Mouse (Mus musculus) T-helper 2 cell (primary cell): ENCODE measurements around the gene Rasgrp2.

Source experiments
- in situ Hi-C: fragments of 300-600 bp; cut with MboI, MseI; formaldehyde crosslinking; loops from one replicate; pipeline ENCODE4 v1.15.1; 2025; ENCODE audit warnings: high pct_unique_total_duplicates

The Rasgrp2 gene

DNA sequence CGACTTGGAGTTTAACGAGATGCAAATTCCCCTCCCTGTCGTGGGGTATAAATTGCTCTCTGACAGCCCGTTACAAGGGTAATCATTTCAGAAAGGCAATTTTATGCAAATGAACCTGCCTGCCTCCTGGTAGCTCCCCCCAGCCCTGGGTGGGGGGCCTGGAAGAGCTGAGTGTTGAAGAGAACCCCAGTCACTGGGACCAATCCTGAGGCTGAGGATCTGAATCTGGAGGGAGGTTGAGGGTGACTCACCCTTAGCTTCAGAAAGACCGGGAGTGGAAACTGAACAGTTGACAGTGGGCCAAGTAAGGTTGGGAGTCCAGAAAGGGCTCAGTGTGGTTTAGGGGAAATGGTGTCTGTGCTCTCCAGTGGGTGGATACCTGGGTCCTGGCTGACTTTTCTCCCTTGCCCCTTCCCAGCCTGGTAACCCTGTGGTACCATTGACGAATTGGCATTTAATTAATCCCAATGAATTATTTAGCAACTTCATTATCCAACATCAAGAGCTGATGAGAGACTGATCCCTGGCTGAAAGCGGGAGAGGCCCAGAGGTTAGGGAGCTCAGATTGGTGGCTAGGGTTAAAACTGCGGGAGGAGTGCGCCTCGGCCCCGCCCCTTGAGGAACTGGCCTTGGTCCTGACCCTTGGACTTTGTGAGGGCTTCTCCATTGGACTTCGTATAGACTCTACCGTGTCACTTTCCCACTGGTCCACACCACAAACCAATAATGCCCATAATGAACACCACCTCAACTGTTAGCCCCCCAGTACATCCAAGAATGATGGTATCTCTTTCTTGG, 27.8 kb downstream of the Rasgrp2 start:
- in situ Hi-C loops = no loop called here

- in situ Hi-C loops = no loop called here
Observed at GRCm38 (mm10) chr19:6427653-6428434, 28.7 kb downstream of the Rasgrp2 start.

GRCm38 (mm10) chr19:6428501-6429200, 29.5 kb downstream of the Rasgrp2 start:
- in situ Hi-C loops = no loop called here

DNA sequence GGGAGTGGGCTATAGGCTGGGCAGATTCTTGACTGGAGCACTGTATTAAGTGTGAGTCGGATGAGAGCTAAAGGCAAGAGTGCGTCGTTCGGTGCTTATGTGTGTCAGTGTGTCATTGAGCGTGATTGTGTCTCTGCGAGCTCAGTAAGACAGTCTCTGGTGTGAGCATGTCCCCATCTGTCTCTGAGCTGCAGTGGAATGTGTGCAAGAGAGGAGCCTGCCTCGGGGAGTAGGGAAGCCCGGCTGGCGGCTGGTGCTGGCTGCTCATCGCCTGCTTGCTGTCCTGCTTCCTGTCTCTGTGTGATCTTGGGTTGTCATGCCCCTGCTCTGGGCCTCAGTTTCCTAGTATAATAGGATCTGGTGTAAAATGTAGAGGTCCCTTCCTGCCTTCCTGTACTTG, 43.9 kb downstream of the Rasgrp2 start:
- in situ Hi-C loops = no loop called here

- in situ Hi-C loops = no loop called here
Observed at GRCm38 (mm10) chr19:6445761-6446423, 46.8 kb downstream of the Rasgrp2 start.

DNA sequence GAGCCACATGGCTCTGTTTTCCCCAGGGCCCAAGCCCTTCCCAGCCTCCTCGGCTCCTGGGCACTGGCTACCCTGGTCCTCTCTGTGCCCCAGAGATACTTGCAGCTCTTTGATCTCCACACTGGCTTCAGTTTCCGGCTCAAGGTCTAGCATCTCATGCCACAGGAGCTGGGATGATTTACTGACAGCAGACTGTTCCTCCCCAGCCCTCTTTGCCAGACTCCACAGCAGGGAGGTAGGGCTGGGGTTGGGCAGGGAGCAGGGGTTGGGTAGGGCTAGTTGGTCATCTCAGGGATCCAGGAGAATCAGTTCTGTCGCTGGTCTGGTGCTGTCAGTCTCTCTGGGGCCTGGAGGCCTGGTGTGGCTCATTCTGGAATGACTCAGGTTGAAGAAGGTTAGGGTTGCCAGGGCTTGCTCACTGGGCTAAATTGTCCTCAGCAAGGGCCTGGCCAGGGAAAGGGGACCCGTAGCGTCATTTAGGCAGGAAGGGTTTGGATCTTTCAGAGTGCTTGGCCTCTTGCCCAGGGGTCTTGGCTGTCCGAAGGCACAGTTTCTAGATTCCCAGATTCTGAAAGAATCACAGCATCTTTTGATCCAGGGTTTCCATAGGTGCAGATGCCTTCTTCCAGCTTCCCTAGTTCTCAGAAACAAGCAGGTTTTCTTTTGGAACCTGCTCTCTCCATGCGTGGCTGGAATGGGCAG, 47.7 kb downstream of the Rasgrp2 start:
- in situ Hi-C loops = no loop called here

DNA sequence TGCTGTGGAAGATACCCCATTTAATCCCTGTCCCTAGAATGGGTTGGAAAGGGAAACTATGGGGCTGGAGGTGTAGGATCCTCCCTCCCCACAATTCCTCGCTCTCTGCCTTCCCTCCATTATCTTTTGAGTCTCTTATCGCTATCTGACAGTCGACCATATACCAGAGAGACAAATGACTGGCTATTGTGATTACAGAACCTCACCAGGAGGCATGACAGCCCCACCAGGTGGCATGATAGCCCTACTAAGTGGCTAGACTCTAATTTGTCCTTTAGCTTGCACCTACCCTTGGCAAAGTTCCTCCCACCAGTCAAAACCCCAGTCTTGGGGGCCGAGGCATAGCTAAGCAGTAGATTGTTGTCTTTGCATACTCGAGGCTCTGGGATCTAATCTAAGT, 49.6 kb downstream of the Rasgrp2 start:
- in situ Hi-C loops = no loop called here

DNA sequence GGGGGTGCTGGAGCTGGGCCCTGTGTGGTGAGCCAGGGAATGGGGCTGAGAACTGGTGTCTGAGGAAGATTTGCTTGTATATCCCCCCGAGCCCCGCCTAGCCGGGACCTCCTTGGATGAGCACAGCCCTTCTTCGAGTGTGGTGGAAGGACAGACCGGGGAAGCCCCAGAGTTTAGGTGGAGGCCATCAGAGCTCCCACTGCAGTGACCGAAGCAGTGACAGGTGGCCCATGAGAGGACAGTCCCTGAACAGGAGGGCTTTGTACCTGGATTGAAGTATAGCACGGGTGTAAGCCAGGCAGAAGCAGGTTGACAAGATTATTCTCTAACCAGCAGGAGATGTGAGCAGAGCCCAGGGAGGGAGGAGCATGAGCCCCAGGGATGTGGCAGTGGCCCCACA, 50.7 kb downstream of the Rasgrp2 start:
- in situ Hi-C loops = no loop called here

DNA sequence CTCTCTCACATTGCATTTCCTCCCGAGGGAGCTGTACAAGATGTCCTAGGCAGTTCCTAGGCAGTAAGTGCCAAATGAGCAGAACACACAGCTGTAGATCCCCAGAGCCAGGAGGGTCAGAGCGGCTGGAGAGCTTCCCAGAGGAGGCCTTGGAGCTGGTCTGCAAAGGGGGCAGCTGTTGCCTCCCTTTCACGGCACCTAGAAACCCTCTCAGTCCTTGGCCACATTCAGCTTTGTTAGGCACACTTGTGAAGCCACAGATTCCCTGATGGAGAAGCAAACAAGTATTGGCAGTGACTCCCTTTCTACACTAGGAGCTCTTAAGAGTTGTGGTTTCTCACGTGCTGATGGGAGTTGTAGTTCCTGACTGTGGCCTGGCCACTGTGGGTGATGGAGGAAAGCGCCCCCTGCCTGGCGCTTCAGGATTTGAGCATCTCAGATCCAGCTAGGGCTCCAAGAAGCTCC, 52.9 kb downstream of the Rasgrp2 start:
- in situ Hi-C loops = no loop called here

DNA sequence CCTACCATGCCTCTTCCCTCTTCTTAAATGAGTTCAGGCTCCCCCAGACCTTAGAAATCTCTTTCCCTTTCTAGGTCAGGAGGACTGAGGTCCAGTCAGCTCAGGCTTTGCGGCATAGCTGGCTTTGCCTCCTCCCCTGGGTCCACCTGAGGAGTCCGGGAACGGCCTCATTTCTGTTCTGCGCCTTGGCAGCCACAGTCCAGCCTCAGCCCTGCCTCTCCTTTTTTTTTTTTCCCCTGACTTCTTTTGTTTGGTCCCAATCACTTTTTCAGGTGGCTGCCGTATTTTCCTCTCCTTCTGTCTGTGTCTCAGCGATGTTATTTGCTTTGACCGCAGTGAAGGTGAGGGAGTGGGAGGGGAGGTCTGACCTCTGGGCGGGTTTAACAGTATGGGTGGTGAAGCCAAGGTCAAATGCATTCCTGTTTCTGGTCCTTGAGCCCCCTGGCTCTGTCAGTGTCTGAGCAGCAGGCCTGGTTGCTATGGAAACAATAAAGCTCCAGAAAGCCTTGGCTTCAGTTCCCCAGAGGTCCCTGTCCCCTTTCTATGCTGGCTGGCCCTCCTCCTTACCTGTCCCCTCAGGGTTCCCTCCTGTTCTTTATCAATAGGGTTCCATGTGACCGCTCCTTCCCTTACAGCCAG, 53.7 kb downstream of the Rasgrp2 start:
- in situ Hi-C loops = no loop called here

- in situ Hi-C loops = no loop called here
Observed at GRCm38 (mm10) chr19:6453349-6453748, 54.2 kb downstream of the Rasgrp2 start.

GRCm38 (mm10) chr19:6454041-6454720, 55.0 kb downstream of the Rasgrp2 start:
- in situ Hi-C loops = no loop called here

DNA sequence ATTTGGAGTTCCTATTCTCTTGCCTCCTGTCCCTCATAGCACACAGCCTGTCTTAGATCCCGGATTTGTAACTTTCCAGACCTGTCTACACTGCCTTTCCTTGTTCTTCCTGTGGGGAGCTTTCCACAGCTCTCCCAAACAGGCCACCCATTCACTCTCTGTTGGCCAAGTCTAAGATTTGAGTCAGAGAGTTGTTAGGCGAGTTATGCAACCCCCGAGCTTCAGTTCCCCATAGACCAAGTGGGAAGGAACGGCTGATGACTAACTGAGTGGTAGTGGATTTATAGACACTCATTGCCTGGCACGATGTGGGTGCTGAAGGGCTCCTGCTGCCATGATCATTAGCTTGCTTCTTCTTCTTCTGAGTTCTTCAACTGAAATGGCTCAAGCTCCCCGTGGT, 60.4 kb downstream of the Rasgrp2 start:
- in situ Hi-C loops = loop anchor here (5.0 kb wide), 1 partner anchor 48 kb away; no protein-coding TSS in a partner anchor

- in situ Hi-C loops = loop anchor here (10.0 kb wide), 1 partner anchor 352 kb away; no protein-coding TSS in a partner anchor
Observed at GRCm38 (mm10) chr19:6462841-6463240, 63.7 kb downstream of the Rasgrp2 start.

DNA sequence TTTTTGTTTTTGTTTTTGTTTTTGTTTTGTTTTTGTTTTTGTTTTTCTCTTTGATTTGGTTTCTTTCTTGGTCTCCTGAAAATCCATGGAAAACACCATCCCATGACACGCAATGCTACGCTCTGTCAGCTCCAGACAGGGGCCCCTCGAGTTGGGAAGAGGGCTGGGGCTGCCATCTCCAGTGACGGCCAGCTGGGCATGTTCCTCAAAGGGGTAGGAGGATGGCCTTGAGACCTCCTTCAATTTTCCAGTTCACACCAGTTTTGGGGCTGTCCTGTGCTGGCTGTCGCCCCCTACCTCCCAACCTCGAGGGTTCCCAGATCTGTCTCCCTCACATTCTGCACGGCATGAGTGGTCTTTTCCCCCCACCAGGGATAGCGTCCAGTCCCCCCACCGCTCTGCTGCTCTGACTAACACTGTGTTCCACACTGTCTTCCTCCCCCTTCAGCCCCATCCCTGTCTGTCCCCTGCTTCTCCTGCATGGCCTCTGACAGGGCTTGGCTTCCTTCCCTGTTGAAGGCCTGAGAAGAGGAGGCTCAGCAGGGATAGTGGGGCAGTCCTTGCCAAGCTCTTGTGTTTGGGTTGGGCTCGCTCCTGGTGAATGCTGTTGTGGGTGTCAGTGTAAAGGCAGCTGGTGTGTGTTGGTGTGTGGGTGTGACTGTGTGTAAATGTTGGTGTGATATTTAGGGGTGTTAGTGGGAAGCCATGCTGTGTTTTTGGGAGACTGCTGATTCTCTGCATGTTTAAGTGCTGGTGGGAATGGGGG, 65.3 kb downstream of the Rasgrp2 start:
- in situ Hi-C loops = loop anchor here (10.0 kb wide), 1 partner anchor 350 kb away; no protein-coding TSS in a partner anchor
